Mouse (Mus musculus) kidney, embryonic 16.5 days (tissue): ENCODE results near the gene Ager. TPM values are rescaled to one million over a fixed set of nuclear protein-coding genes. Genes with fewer than 3 reads are reported as not detected.

ENCODE experiments used
- ATAC-seq: fragments of 200-750 bp; cut with Nextera tagmentation; 2 replicates; pipeline ENCODE4 v1.8.0; 2017; ENCODE audit warnings: moderate TSS enrichment; ENCODE audit not compliant: low FRiP score, low TSS enrichment
- H3K27ac ChIP-seq: fragments of 300-500 bp; sonication (generic); 2 replicates; pipeline ENCODE4 v1.5.1; 2014; ENCODE audit warnings: low read length
- H3K27me3 ChIP-seq: fragments of 300-500 bp; sonication (generic); 2 replicates; pipeline ENCODE4 v1.6.1; 2014; ENCODE audit warnings: low read length, control low read depth, mixed read lengths; ENCODE audit not compliant: insufficient read depth
- H3K36me3 ChIP-seq: fragments of 300-500 bp; sonication (generic); 2 replicates; pipeline ENCODE4 v1.6.1; 2014; ENCODE audit warnings: low read length, control low read depth, mixed read lengths; ENCODE audit not compliant: insufficient read depth
- H3K4me1 ChIP-seq: fragments of 300-500 bp; sonication (generic); 2 replicates; pipeline ENCODE4 v1.6.1; 2014; ENCODE audit warnings: low read length, control low read depth, mixed read lengths; ENCODE audit not compliant: insufficient read depth
- H3K4me2 ChIP-seq: fragments of 300-500 bp; sonication (generic); replicated peaks from 2 replicates; pipeline ENCODE4 v1.6.1; 2014; ENCODE audit warnings: low read depth, low read length
- H3K4me3 ChIP-seq: fragments of 300-500 bp; sonication (generic); 2 replicates; pipeline ENCODE4 v1.5.1; 2014; ENCODE audit warnings: mild to moderate bottlenecking, low read length
- H3K9ac ChIP-seq: fragments of 300-500 bp; sonication (generic); replicated peaks from 2 replicates; pipeline ENCODE4 v1.6.1; 2014; ENCODE audit warnings: low read length
- H3K9me3 ChIP-seq: fragments of 300-500 bp; sonication (generic); 2 replicates; pipeline ENCODE4 v1.6.1; 2016; ENCODE audit warnings: low read length, control low read depth
- WGBS: fragments of 180-500 bp; shearing (Covaris S2); extraction: QIAGEN DNeasy Blood & Tissue Kit; methylation state at CpG from one replicate; pipeline ENCODE4 v1.1.7; 2014; 5-methylcytosine and 5-hydroxymethylcytosine counted together
- polyA plus RNA-seq: library from polyadenylated mRNA; unstranded; fragments of >200 nt; fragmentation: Nextera tagmentation; extraction: Ambion mirVana; gene quantifications from 2 replicates; pipeline ENCODE4 v1.2.1, GENCODE M21; 2015

Gene Ager
- polyA plus RNA-seq, 1 experiment from 2014 or later, result 16.8 TPM

- H3K9me3 ChIP-seq, result no peaks in the 10 kb centered on the region
- peak overlapping the region; percentile 84 for H3K4me3 ChIP-seq
- WGBS, result under 1% methylated on average over 38 of the region's 45 CpGs
- 0 out of 2 replicates have a peak, but pooled peaks cover 15% of the 10 kb centered on the region for H3K36me3 ChIP-seq
- peaks cover 54% of the 10 kb centered on the region for H3K4me1 ChIP-seq
- H3K9ac ChIP-seq, result peak overlapping the region; percentile 87
- peaks cover 26% of the 10 kb centered on the region for H3K27me3 ChIP-seq
- peak overlapping the region; percentile 98 for H3K27ac ChIP-seq
- peak overlapping the region; percentile 87 for H3K4me2 ChIP-seq
- ATAC-seq, result peak; percentile 85
Observed at GRCm38 (mm10) chr17:34627093-34627942, 29.7 kb downstream of the Ager start.

DNA sequence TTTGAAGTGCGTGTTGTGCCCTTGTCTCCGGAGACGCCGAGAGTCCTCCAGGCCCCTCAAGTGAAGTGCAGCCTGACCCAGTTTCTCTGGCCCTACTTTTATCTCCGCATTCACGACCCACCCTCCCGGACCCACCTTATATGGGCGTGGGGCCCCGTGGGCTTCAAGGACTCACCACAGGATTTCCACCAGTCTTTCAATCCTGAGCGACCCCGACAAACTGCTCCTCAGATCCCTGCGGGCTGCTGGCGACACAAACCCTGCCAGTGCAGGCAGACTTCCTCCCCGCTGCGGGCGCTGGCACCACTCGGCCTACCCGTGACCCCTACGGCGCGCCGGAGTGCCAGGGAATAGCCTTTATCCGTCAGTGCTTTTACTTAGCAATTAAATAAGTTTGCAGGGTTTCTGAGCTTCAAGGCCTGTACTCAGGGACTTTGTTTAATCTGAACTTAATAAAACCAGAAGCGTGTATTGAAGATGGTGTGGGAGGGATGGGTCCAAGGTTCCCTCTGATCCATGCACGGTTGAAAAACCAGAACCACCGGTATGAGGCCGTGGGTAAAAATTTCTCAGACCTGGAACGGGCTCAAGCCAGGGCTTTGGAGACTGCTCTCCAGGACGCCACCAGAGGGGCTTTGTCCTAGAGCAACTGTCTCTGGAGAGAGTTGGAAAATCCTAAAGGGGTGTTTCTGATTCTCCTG, 30.4 kb downstream of the Ager start, which contains the start of gene Ppt2:
Ppt2 (minus strand) TSS at position 568 of the 701 bp plus-strand sequence.
- Histone ChIP-seq H3K27me3 (peaks cover 26% of the 10 kb centered on the region), H3K4me3 (peak within 1 kb of the TSS; percentile 84), H3K27ac (peak within 1 kb of the TSS; percentile 98), H3K9me3 (no peaks in the 10 kb centered on the region), H3K4me2 (peak within 1 kb of the TSS; percentile 87), H3K9ac (peak within 1 kb of the TSS; percentile 87), H3K4me1 (peaks cover 54% of the 10 kb centered on the region), H3K36me3 (0 out of 2 replicates have a peak, but pooled peaks cover 15% of the 10 kb centered on the region)
- 3% methylated on average over 29 of the region's 29 CpGs for whole genome bisulfite sequencing
- peak; percentile 8 for ATAC-seq

DNA sequence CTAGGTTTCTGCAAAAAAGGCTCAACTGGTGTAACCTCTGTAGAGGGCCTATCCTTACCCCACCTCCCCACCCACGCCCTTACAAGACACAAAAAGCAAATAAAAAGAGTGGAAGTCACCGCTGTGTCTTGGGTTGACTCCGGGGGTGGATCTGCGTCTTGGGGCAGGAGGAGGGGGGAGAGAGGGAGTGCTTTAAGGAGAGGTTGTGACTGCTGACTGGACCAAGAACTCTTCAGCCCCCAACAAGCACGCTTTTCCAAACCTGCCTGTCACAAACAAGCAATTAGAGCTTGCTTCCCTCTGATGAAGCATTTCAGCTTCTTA, 30.9 kb downstream of the Ager start:
- peak overlapping the region; percentile 87 for H3K9ac ChIP-seq
- no peak for ATAC-seq
- H3K4me1 ChIP-seq, result peaks cover 54% of the 10 kb centered on the region
- 25% methylated on average over 5 of the region's 5 CpGs for WGBS
- H3K27ac ChIP-seq, result peak overlapping the region; percentile 98
- H3K36me3 ChIP-seq, result 0 out of 2 replicates have a peak, but pooled peaks cover 11% of the 10 kb centered on the region
- H3K9me3 ChIP-seq, result no peaks in the 10 kb centered on the region
- peak overlapping the region; percentile 84 for H3K4me3 ChIP-seq
- H3K4me2 ChIP-seq, result peak overlapping the region; percentile 87
- H3K27me3 ChIP-seq, result peaks cover 26% of the 10 kb centered on the region

- ATAC-seq, result no peak
- Histone ChIP-seq H3K36me3 (0 out of 2 replicates have a peak, but pooled peaks cover 6% of the 10 kb centered on the region), H3K27ac (peak within 1 kb of the TSS; percentile 98), H3K27me3 (peaks cover 26% of the 10 kb centered on the region), H3K4me1 (peaks cover 54% of the 10 kb centered on the region), H3K4me3 (peak within 1 kb of the TSS; percentile 84), H3K9ac (peak within 1 kb of the TSS; percentile 87), H3K4me2 (peak within 1 kb of the TSS; percentile 87), H3K9me3 (no peaks in the 10 kb centered on the region)
- WGBS, result 4% methylated on average over 11 of the region's 16 CpGs
Observed at GRCm38 (mm10) chr17:34629221-34629751, 31.6 kb downstream of the Ager start, which contains the start of gene Prrt1. TSS of gene Prrt1 (plus strand) at chr17:34629533.

DNA sequence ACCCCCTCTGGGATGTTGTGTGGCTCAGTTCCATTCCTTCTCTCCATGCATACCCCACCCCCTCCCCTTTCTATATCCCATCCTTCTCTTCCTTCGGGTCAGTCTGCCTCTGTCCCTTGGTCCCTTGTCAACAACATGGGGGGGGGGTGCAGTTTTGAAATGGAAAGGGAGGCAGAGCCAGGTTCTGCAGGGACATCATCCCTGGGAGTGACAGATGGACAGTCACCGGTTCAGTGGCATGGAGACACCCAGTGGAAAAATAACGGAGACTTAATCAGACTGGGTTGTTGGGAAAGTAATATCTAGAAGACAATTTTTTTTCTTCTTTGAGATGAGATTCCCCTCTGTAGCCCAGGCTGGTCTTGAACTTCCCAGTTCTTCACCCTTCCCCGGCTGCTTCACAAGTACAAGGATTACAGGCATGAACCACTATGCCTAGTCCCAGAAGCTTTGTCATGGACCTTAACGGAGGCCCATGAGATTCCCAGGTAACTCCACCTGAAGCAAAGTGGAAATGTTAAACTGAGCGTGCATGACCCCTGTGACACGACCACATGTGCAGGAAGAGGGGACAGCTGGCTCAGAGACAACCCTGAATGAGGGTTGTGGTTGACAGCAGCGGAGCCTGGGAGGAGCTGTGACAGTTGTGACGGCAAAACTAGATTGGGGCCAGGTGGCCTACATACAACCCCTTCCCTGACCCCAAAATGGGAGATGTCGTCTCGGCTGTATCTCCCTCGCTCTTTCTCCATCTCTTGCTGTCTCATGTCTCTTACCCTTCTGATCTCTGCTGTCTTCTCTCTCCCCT, 32.3 kb downstream of the Ager start:
- Histone ChIP-seq H3K27ac (no peak overlapping the region), H3K9me3 (no peaks in the 10 kb centered on the region), H3K36me3 (0 out of 2 replicates have a peak, but pooled peaks cover 6% of the 10 kb centered on the region), H3K4me3 (peak overlapping the region; percentile 12; the same call in 1 of the 2 replicates), H3K4me2 (peak overlapping the region; percentile 87), H3K9ac (no peak overlapping the region), H3K4me1 (peaks cover 54% of the 10 kb centered on the region), H3K27me3 (peaks cover 26% of the 10 kb centered on the region)
- 17% methylated on average over 12 of the region's 12 CpGs for WGBS
- ATAC-seq, result no peak

DNA sequence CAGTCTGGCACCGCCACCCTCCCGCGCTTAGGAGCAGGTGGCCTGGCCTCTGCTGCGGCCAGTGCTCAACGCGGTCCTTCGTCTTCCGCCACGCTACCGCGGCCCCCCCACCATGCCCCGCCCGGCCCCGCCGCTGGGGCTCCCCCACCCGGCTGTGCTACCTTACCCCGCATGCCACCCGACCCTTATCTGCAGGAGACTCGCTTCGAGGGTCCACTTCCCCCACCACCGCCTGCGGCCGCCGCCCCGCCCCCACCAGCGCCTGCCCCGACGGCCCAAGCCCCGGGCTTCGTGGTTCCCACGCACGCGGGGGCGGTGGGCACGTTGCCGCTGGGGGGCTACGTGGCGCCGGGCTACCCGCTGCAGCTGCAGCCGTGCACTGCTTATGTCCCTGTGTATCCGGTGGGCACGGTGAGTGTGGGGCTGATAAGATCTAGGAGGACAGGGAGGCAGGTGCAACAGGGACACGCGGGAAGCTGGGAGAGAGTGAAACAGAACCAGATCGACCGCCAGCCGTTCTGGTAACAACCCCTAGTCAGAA, 33.2 kb downstream of the Ager start:
- Histone ChIP-seq H3K36me3 (no peaks in the 10 kb centered on the region), H3K27me3 (peaks cover 26% of the 10 kb centered on the region), H3K9me3 (no peaks in the 10 kb centered on the region), H3K27ac (no peak overlapping the region), H3K4me3 (peak overlapping the region; percentile 36), H3K4me1 (peaks cover 51% of the 10 kb centered on the region), H3K4me2 (peak overlapping the region; percentile 56), H3K9ac (peak overlapping the region; percentile 53; the same call in 1 of the 2 replicates)
- ATAC-seq, result no peak
- WGBS, result 2% methylated on average over 44 of the region's 48 CpGs

DNA sequence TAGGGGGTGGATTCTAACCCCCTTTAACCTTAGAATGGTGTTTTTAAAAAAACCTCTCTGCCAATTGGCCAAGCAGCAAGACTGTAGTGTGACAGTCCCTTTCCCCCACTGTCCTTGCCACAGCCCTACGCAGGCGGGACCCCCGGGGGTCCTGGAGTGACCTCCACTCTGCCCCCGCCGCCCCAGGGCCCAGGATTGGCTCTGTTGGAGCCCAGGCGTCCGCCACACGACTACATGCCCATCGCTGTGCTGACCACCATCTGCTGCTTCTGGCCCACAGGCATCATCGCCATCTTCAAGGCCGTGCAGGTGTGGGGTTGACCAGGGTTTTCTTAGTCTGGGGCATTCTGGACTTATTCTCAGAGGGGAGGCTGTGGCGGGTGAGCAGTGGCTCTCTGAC, 34.0 kb downstream of the Ager start:
- peaks cover 43% of the 10 kb centered on the region for H3K4me1 ChIP-seq
- no peak for ATAC-seq
- WGBS, result 8% methylated on average over 12 of the region's 12 CpGs
- H3K9me3 ChIP-seq, result no peaks in the 10 kb centered on the region
- H3K4me2 ChIP-seq, result peak overlapping the region; percentile 82
- peak overlapping the region; percentile 54; the same call in 1 of the 2 replicates for H3K9ac ChIP-seq
- no peak overlapping the region for H3K27ac ChIP-seq
- peak overlapping the region; percentile 46 for H3K4me3 ChIP-seq
- no peaks in the 10 kb centered on the region for H3K36me3 ChIP-seq
- H3K27me3 ChIP-seq, result peaks cover 26% of the 10 kb centered on the region

- peak overlapping the region; percentile 46 for H3K4me3 ChIP-seq
- peak overlapping the region; percentile 82 for H3K4me2 ChIP-seq
- no peaks in the 10 kb centered on the region for H3K9me3 ChIP-seq
- peak; percentile 36 for ATAC-seq
- peaks cover 26% of the 10 kb centered on the region for H3K27me3 ChIP-seq
- peak overlapping the region; percentile 28; the same call in 1 of the 2 replicates for H3K27ac ChIP-seq
- under 1% methylated on average over 26 of the region's 26 CpGs for whole genome bisulfite sequencing
- H3K4me1 ChIP-seq, result peaks cover 43% of the 10 kb centered on the region
- peak overlapping the region; percentile 54 for H3K9ac ChIP-seq
- no peaks in the 10 kb centered on the region for H3K36me3 ChIP-seq
Observed at GRCm38 (mm10) chr17:34632261-34632691, 34.6 kb downstream of the Ager start.

GRCm38 (mm10) chr17:34635671-34636070, 38.0 kb downstream of the Ager start:
- H3K27ac ChIP-seq, result no peak overlapping the region
- 80% methylated on average over 2 of the region's 2 CpGs for WGBS
- H3K27me3 ChIP-seq, result peaks cover 14% of the 10 kb centered on the region
- H3K9me3 ChIP-seq, result no peaks in the 10 kb centered on the region
- H3K9ac ChIP-seq, result no peak overlapping the region
- no peak for ATAC-seq
- H3K4me2 ChIP-seq, result no peak overlapping the region
- H3K4me1 ChIP-seq, result peaks cover 16% of the 10 kb centered on the region
- no peak overlapping the region for H3K4me3 ChIP-seq
- no peaks in the 10 kb centered on the region for H3K36me3 ChIP-seq
